Mouse (Mus musculus) brown adipose tissue, adult 24 weeks (tissue): ENCODE measurements around the gene Olfr639. TPM values are rescaled to one million over a fixed set of nuclear protein-coding genes. Genes with fewer than 3 reads are reported as not detected.

ENCODE experiments used
- polyA plus RNA-seq: library from polyadenylated mRNA; stranded (reverse); fragments of >200 nt; gene quantifications from 2 replicates; pipeline ENCODE4 v1.2.4, GENCODE M21; 2012; ENCODE audit not compliant: missing spikeins, insufficient read depth, insufficient read length

The Olfr639 gene
- polyA plus RNA-seq, 1 experiment = not detected

Other genes starting within 250 kb of the Olfr639 start
- gene Olfr69, start 245.7 kb downstream of the Olfr639 start, polyA plus RNA-seq = not detected in 2 replicates
- not detected in 2 replicates for gene Olfr68, start 237.6 kb downstream of the Olfr639 start, polyA plus RNA-seq
- gene Olfr67, start 225.5 kb downstream of the Olfr639 start, polyA plus RNA-seq = not detected in 2 replicates
- 87.6 and 749 TPM in 2 replicates for gene Hbb-bt, start 203.3 kb downstream of the Olfr639 start, polyA plus RNA-seq
- gene Hbb-bs, start 189.2 kb downstream of the Olfr639 start, polyA plus RNA-seq = 880 and 4,613 TPM in 2 replicates
- not detected in 2 replicates for gene Hbb-bh2, start 176.8 kb downstream of the Olfr639 start, polyA plus RNA-seq
- not detected in 2 replicates for gene Hbb-bh1, start 174.1 kb downstream of the Olfr639 start, polyA plus RNA-seq
- not detected in 2 replicates for gene Hbb-y, start 164.1 kb downstream of the Olfr639 start, polyA plus RNA-seq
- gene Olfr66, start 131.1 kb downstream of the Olfr639 start, polyA plus RNA-seq = not detected in 2 replicates
- not detected in 2 replicates for gene Olfr64, start 122.8 kb downstream of the Olfr639 start, polyA plus RNA-seq
- gene Olfr65, start 113.8 kb downstream of the Olfr639 start, polyA plus RNA-seq = not detected in 2 replicates
- gene Olfr631, start 88.5 kb downstream of the Olfr639 start, polyA plus RNA-seq = not detected in 2 replicates
- not detected in 2 replicates for gene Olfr632, start 83.0 kb downstream of the Olfr639 start, polyA plus RNA-seq
- gene Olfr633, start 72.9 kb downstream of the Olfr639 start, polyA plus RNA-seq = not detected in 2 replicates
- gene Olfr635, start 46.2 kb downstream of the Olfr639 start, polyA plus RNA-seq = not detected in 2 replicates
- not detected in 2 replicates for gene Olfr638, start 18.6 kb downstream of the Olfr639 start, polyA plus RNA-seq
- not detected in 2 replicates for gene Olfr640, start 8.3 kb upstream of the Olfr639 start, polyA plus RNA-seq
- not detected in 2 replicates for gene Olfr641, start 18.1 kb upstream of the Olfr639 start, polyA plus RNA-seq
- not detected in 2 replicates for gene Olfr642, start 35.4 kb upstream of the Olfr639 start, polyA plus RNA-seq
- not detected in 2 replicates for gene 4930516K23Rik, start 44.1 kb upstream of the Olfr639 start, polyA plus RNA-seq
- gene Olfr644, start 54.6 kb upstream of the Olfr639 start, polyA plus RNA-seq = not detected in 2 replicates
- not detected in 2 replicates for gene Olfr645, start 68.2 kb upstream of the Olfr639 start, polyA plus RNA-seq
- not detected in 2 replicates for gene Olfr646, start 87.6 kb upstream of the Olfr639 start, polyA plus RNA-seq
- gene Ubqln5, start 112.5 kb upstream of the Olfr639 start, polyA plus RNA-seq = not detected in 2 replicates
- gene Olfr643, start 120.1 kb upstream of the Olfr639 start, polyA plus RNA-seq = not detected in 2 replicates
- gene Ubqln3, start 126.0 kb upstream of the Olfr639 start, polyA plus RNA-seq = not detected in 2 replicates
- not detected in 2 replicates for gene Ubqlnl, start 133.3 kb upstream of the Olfr639 start, polyA plus RNA-seq
- gene Olfm5, start 147.5 kb upstream of the Olfr639 start, polyA plus RNA-seq = not detected in 2 replicates
- gene Olfr648, start 166.1 kb upstream of the Olfr639 start, polyA plus RNA-seq = not detected in 2 replicates
- not detected in 2 replicates for gene Olfr649, start 178.7 kb upstream of the Olfr639 start, polyA plus RNA-seq
- gene Trim6, start 201.5 kb upstream of the Olfr639 start, polyA plus RNA-seq = 0.92 TPM in 1 of 2 replicates, not detected in the other
- 2.2 and 2.5 TPM in 2 replicates for gene Trim34a, start 227.2 kb upstream of the Olfr639 start, polyA plus RNA-seq